Mouse (Mus musculus): ENCODE data around the gene Usf3. TPM values are rescaled to one million over a fixed set of nuclear protein-coding genes. Genes with fewer than 3 reads are reported as not detected.

The Usf3 gene
- polyA plus RNA-seq, 1 experiment from 2014 or later, result 1.9 TPM

DNA sequence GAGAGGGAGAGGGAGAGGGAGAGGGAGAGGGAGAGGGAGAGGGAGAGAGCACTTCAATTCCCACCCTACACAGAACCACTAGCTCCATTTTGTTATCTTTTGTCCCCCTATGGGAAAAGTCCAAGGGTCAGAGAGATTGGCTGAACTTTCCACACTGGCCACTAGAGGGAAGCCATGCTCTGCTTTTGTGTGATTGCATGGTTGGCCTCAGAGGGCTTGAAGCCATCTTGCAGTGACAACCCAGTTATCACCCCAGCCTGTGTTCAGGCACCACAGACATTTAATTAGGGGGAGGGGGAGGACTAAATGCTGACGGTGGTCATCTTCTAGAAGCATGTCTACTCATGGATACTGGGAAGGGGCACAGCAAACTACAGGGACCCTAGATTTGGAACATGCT is 69.6 kb downstream of the Usf3 start:
- H3K9me3 ChIP-seq (replicated peaks), result no peaks in the 10 kb centered on the region
- H3K27ac ChIP-seq, result no peak overlapping the region
- H3K4me1 ChIP-seq (replicated peaks), result no peaks in the 10 kb centered on the region; the same call in 1 of the 2 replicates
- H3K4me3 ChIP-seq (replicated peaks), result no peak overlapping the region
- no peak overlapping the region for H3K4me2 ChIP-seq
- DNase-seq (peak; percentile 56), ATAC-seq (ENCODE audit: low read depth) (peak; percentile 63)
- H3K9ac ChIP-seq, result no peak overlapping the region
- no peaks in the 10 kb centered on the region for H3K36me3 ChIP-seq
- no peaks in the 10 kb centered on the region for H3K27me3 ChIP-seq
- WGBS (ENCODE audit: insufficient replicate concordance), result 0% methylated on average over 1 of the region's 1 CpGs

DNA sequence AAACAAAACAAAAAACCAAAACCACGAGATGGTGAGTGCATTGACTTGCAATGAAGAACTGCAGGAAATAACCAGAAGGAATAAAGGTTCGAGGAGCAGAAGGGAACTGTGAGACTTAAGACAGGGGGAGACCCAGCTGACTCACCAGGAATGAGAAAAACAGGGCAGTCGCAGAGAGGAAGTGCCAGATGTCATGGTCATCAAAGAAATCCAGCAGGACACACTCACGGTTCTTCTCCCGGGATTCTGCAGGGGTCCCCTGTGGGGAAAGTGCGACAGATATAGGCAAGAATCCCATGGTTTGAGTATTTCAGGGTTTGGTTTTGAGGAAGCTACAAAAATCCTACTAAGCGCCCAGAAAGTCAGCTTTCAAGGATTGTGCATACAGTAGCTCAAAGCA is 70.3 kb downstream of the Usf3 start:
- Histone ChIP-seq H3K27ac (no peak overlapping the region), H3K9ac (no peak overlapping the region), H3K4me2 (no peak overlapping the region), H3K36me3 (no peaks in the 10 kb centered on the region), H3K27me3 (no peaks in the 10 kb centered on the region), H3K4me3 (replicated peaks) (no peak overlapping the region), H3K4me1 (replicated peaks) (no peaks in the 10 kb centered on the region; the same call in 1 of the 2 replicates), H3K9me3 (replicated peaks) (no peaks in the 10 kb centered on the region)
- DNase-seq (no peak), ATAC-seq (ENCODE audit: low read depth) (no peak)
- 41% methylated on average over 7 of the region's 7 CpGs for WGBS (ENCODE audit: insufficient replicate concordance)

DNA sequence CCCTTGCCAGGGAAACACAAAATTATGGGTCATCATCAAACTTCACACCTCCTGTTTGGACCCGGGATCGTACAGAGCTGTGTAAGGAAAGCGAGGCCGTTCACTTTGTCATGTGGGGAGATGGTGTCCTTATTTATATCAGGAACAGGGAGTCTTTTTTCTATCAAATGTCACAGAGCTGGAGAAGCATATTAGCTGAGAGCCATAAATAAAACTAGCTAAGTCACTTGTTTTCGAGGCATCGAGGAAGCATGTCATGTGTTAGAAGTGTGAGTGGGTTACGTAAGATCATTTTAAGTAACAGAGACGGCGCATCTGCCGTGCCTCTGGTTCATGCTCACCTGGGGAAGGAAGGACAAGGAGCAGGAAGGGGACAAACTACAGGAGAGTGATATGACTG is 76.9 kb downstream of the Usf3 start:
- Histone ChIP-seq H3K4me3 (replicated peaks) (no peak overlapping the region), H3K36me3 (no peaks in the 10 kb centered on the region), H3K27ac (no peak overlapping the region), H3K27me3 (no peaks in the 10 kb centered on the region), H3K4me2 (no peak overlapping the region), H3K9me3 (replicated peaks) (no peaks in the 10 kb centered on the region), H3K4me1 (replicated peaks) (no peaks in the 10 kb centered on the region), H3K9ac (no peak overlapping the region)
- WGBS (ENCODE audit: insufficient replicate concordance), result 75% methylated on average over 10 of the region's 10 CpGs
- ATAC-seq (ENCODE audit: low read depth) (no peak), DNase-seq (no peak)

DNA sequence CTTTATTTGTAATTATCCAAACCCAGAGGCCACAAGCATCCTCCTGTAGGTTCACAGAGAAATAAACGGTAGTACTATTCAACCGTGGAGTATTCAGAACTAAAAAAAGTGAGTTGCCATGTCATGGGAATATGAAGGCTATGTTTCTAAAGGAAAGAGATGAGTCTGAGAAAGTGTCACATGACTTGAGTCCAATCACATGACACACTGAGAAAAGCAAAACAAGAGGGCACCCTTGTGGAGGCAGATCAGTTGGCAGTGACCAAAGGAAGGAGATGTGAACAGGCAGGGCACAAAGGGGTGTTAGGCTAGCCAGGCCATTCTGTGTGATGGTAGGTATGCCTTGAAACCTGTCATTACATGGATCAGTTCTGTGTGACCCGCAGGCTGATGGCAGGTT is 79.7 kb downstream of the Usf3 start:
- 77% methylated on average over 3 of the region's 3 CpGs for WGBS (ENCODE audit: insufficient replicate concordance)

DNA sequence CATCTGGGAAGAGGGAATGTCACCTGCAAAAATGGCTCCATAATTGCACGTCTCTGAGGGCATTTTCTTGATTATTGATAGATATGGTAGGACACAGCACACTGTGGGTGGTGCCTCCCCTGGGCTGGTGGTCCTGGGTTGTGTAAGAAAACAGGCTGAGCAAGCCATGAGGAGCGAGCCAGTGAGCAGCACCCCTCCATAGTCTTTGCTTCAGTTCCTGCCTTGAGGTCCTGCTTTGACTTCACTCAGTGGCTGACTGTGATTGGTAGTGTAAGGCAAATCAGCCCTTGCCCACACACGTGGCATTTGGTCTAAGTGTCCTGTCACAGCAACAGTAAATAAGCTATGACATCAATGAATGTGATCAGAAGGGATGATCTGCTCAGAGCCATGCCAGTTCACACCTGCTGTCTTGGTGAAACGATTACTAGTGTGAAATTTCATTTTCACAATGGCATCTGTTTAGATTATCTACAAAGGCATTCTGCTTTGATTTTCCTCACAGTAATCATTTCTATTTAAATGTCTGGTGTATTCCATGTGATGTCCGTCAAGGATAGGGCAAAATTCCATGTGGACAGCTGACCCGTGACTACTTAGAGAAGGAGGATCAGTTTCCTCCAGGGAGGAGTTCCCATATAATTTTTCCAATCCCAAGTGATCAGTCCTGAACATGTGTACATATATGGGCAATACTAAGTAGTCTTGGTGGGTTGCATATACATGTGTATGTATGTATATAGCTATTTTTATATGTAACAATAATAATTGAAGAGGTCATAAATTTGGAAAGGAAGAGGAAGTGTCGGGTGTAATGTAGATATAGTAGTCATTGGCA is 81.0 kb downstream of the Usf3 start:
- Histone ChIP-seq H3K27me3 (no peaks in the 10 kb centered on the region), H3K4me3 (replicated peaks) (no peak overlapping the region), H3K27ac (no peak overlapping the region), H3K4me2 (no peak overlapping the region), H3K36me3 (no peaks in the 10 kb centered on the region), H3K9ac (no peak overlapping the region), H3K9me3 (replicated peaks) (no peaks in the 10 kb centered on the region), H3K4me1 (replicated peaks) (no peaks in the 10 kb centered on the region)
- 55% methylated on average over 7 of the region's 7 CpGs for WGBS (ENCODE audit: insufficient replicate concordance)
- ATAC-seq (ENCODE audit: low read depth) (no peak), DNase-seq (no peak)

More for the DNA sequence above, 79.7 kb downstream of the Usf3 start:
- ATAC-seq (ENCODE audit: low read depth), result no peak
- Histone ChIP-seq H3K4me1 (replicated peaks) (no peaks in the 10 kb centered on the region), H3K27ac (no peak overlapping the region), H3K9ac (no peak overlapping the region), H3K9me3 (replicated peaks) (no peaks in the 10 kb centered on the region), H3K4me3 (replicated peaks) (no peak overlapping the region), H3K4me2 (no peak overlapping the region), H3K36me3 (no peaks in the 10 kb centered on the region), H3K27me3 (no peaks in the 10 kb centered on the region)
- DNase-seq, result no peak

DNA sequence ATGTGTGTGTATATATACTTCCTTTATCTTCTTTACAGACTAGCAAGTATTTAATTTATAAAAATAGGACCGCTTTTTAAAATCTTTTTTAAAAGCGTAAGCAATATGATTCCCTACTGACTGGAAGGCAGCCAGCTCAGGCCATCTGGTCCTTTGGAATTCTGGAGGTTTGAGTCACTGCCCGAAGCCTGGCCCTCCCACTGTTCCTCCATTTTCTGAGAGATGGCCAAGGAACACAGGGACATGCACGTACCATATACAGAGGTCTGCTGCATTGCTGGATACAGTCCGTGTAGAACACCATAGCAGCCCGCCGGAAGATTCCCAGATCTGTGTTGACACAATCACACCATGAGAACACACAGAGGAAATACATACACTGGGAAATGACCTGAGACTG is 81.7 kb downstream of the Usf3 start:
- H3K27ac ChIP-seq, result no peak overlapping the region
- ATAC-seq (ENCODE audit: low read depth) (no peak), DNase-seq (no peak)

DNA sequence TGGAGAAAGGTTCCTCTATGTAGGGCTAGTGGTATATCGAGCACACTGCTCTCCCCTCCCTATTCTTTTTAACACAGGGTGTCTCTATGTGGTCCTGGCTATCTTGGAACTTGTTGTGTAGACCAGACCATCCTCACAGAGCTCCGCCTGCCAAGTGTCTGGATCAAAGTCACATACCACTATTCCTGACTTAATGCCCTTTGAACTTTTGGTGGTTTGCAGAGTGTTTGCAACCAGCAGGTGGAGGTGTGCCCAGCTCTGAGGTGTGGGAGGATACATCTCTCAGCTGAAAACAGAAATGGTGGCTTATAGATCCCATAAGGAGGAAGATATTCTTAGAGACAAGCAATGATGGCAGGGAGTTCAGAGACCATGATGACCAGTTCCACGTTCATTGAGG is 84.4 kb downstream of the Usf3 start:
- H3K9me3 ChIP-seq (replicated peaks), result no peaks in the 10 kb centered on the region
- 63% methylated on average over 3 of the region's 3 CpGs for WGBS (ENCODE audit: insufficient replicate concordance)
- H3K4me3 ChIP-seq (replicated peaks), result no peak overlapping the region
- no peak overlapping the region for H3K27ac ChIP-seq
- ATAC-seq (ENCODE audit: low read depth) (no peak), DNase-seq (no peak)
- H3K4me1 ChIP-seq (replicated peaks), result no peaks in the 10 kb centered on the region
- no peaks in the 10 kb centered on the region for H3K36me3 ChIP-seq
- H3K9ac ChIP-seq, result no peak overlapping the region
- no peak overlapping the region for H3K4me2 ChIP-seq
- no peaks in the 10 kb centered on the region for H3K27me3 ChIP-seq

More for the DNA sequence above, 81.7 kb downstream of the Usf3 start:
- Histone ChIP-seq H3K4me2 (no peak overlapping the region), H3K4me1 (replicated peaks) (no peaks in the 10 kb centered on the region), H3K9ac (no peak overlapping the region), H3K27me3 (no peaks in the 10 kb centered on the region), H3K4me3 (replicated peaks) (no peak overlapping the region), H3K36me3 (no peaks in the 10 kb centered on the region), H3K9me3 (replicated peaks) (no peaks in the 10 kb centered on the region)
- WGBS (ENCODE audit: insufficient replicate concordance), result 71% methylated on average over 7 of the region's 7 CpGs

DNA sequence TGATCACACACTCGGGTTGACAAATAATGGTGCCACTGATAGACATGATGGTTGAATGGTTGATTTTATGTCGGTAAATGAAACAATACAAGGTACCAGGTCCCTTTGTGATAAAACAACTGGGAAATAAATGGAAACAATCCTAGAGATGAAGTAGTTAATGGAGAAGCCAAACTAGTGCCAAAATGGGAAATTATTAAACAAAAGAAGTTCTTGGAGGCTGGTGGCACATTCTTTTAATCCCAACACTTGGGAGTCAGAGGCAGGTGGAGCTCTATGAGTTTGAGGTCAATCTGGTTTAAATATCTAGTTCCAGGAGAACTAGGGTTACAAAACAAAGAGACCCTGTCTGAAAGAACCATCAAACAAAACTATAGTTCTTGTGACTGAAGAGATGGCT is 91.9 kb downstream of the Usf3 start:
- Histone ChIP-seq H3K36me3 (no peaks in the 10 kb centered on the region), H3K27me3 (no peaks in the 10 kb centered on the region), H3K9ac (no peak overlapping the region), H3K9me3 (replicated peaks) (no peaks in the 10 kb centered on the region), H3K27ac (no peak overlapping the region), H3K4me1 (replicated peaks) (peaks cover 20% of the 10 kb centered on the region), H3K4me2 (no peak overlapping the region), H3K4me3 (replicated peaks) (no peak overlapping the region)
- DNase-seq, result no peak
- 56% methylated on average over 2 of the region's 2 CpGs for WGBS (ENCODE audit: insufficient replicate concordance)
- no peak for ATAC-seq (ENCODE audit: low read depth)

DNA sequence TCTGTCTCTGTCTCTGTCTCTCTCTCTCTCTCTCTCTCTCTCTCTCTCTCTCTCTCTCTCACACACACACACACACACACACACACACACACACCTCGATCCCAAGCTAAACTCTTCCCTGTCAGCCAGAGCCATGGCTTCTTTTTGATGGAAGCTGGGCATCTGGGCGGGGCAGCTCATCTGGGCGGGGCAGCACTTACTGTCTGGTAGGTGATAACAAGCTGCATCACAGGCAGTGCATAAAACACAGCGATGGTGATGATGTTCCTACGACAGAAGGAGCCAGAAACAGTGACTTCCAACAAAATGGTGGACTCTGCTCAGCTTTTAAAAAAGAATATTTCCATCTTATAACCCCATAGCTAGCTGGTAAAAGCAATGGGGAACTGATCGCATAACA is 92.5 kb downstream of the Usf3 start:
- no peaks in the 10 kb centered on the region for H3K36me3 ChIP-seq
- no peak overlapping the region for H3K9ac ChIP-seq
- peak overlapping the region; percentile 33 for H3K4me2 ChIP-seq
- DNase-seq (peak; percentile 46), ATAC-seq (ENCODE audit: low read depth) (peak; percentile 94)
- 32% methylated on average over 6 of the region's 6 CpGs for WGBS (ENCODE audit: insufficient replicate concordance)
- H3K9me3 ChIP-seq (replicated peaks), result no peaks in the 10 kb centered on the region
- H3K4me3 ChIP-seq (replicated peaks), result no peak overlapping the region
- no peak overlapping the region for H3K27ac ChIP-seq
- H3K4me1 ChIP-seq (replicated peaks), result peaks cover 20% of the 10 kb centered on the region
- no peaks in the 10 kb centered on the region for H3K27me3 ChIP-seq

DNA sequence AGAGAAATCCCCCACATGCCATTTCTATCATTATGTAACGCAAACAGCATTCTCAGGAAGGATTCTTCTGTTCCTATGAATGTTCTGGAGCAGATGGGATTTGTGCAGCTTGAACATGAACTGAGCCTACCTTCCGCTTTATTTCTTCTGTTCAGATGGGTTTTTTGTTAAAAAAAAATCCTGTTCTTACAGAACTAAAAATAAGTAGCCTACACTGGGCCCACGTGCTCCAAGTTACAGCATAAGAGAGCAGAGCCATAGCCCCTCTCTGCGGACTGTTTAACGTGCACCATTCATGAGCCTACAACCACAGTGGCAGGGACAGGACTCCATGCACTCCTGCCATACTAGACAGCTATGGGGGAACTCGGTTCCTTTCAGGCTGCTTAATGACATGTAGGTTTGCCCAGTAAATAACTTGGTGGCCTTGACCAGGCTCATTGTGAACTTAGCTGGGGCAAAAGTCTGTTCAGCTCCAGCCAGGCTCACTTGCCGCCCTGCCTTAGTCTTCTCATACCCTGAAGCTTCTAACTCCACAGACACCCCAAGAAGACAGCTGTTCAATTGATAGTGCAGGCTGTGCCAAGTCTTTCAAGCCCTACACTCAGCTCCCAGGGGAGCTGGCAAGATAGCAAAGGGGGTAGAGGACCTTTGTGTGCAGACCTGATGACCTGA is 95.6 kb downstream of the Usf3 start:
- ATAC-seq (ENCODE audit: low read depth) (no peak), DNase-seq (no peak)
- WGBS (ENCODE audit: insufficient replicate concordance), result 67% methylated on average over 7 of the region's 7 CpGs
- Histone ChIP-seq H3K36me3 (no peaks in the 10 kb centered on the region), H3K4me3 (replicated peaks) (no peak overlapping the region), H3K9ac (no peak overlapping the region), H3K9me3 (replicated peaks) (no peaks in the 10 kb centered on the region), H3K27ac (no peak overlapping the region), H3K27me3 (no peaks in the 10 kb centered on the region), H3K4me2 (no peak overlapping the region), H3K4me1 (replicated peaks) (peaks cover 20% of the 10 kb centered on the region)

DNA sequence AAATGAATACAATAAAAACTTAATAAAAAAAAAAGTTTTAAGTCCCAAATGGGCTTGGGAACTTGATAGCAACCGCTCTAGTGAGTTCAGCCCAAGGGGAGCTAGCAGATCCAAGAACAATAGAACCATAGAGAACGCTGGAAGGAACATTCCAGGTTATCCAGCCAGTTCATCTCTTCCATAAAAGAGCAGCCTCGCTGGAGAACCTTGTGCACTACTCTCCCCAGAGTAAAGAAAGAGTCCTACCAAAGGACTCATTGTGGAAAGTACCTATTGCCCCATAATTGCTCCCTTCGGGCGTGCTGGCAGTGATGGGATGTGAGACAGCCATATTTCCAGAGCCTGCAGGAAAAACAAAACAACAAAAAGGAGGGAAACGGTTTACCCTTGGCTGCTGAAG is 96.5 kb downstream of the Usf3 start:
- no peaks in the 10 kb centered on the region for H3K27me3 ChIP-seq
- H3K36me3 ChIP-seq, result no peaks in the 10 kb centered on the region
- WGBS (ENCODE audit: insufficient replicate concordance), result 59% methylated on average over 6 of the region's 6 CpGs
- DNase-seq (no peak), ATAC-seq (ENCODE audit: low read depth) (no peak)
- H3K4me2 ChIP-seq, result no peak overlapping the region
- H3K9me3 ChIP-seq (replicated peaks), result no peaks in the 10 kb centered on the region
- no peak overlapping the region for H3K9ac ChIP-seq
- no peak overlapping the region for H3K27ac ChIP-seq
- peaks cover 20% of the 10 kb centered on the region for H3K4me1 ChIP-seq (replicated peaks)
- H3K4me3 ChIP-seq (replicated peaks), result no peak overlapping the region

DNA sequence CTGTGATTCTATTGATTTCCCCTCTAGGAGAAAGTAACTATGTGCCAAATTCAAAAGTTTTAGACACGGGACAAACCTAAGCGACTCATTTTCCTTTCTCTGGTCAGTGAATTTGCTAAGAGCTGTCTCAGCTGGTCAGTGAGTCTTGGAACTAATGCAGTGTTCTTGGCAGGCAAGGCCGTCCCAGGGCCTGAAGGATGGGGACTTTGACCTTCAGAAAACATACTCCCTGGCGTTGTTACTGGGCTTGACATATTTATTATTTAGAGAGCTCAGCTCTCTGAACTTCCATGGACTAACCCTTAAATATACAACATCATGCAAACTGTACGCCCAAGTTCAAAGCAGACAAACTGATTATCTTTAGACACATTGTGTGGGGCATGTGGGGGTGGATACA is 97.6 kb downstream of the Usf3 start:
- Histone ChIP-seq H3K4me2 (no peak overlapping the region), H3K4me1 (replicated peaks) (peaks cover 10% of the 10 kb centered on the region), H3K9ac (no peak overlapping the region), H3K27me3 (no peaks in the 10 kb centered on the region), H3K27ac (no peak overlapping the region), H3K9me3 (replicated peaks) (no peaks in the 10 kb centered on the region), H3K36me3 (no peaks in the 10 kb centered on the region), H3K4me3 (replicated peaks) (no peak overlapping the region)
- no peak for DNase-seq
- WGBS (ENCODE audit: insufficient replicate concordance), result 58% methylated on average over 5 of the region's 5 CpGs
- no peak for ATAC-seq (ENCODE audit: low read depth)

Data from liver, embryonic 13.5 days (tissue).